Mouse (Mus musculus) thymus, adult 2 months (tissue): ENCODE measurements around the gene Atp5h. TPM values are rescaled to one million over a fixed set of nuclear protein-coding genes. Genes with fewer than 3 reads are reported as not detected.

Source experiments
- DNase-seq: peaks from one replicate; pipeline ENCODE4 v3.0.0; 2021
- H3K27ac ChIP-seq: fragments of 200-500 bp; 2 replicates; pipeline ENCODE4 v1.5.1; 2012; ENCODE audit warnings: low read length, control low read depth; ENCODE audit not compliant: control insufficient read depth, insufficient read depth
- H3K27me3 ChIP-seq: fragments of 200-500 bp; 2 replicates; pipeline ENCODE4 v1.6.1; 2012; ENCODE audit warnings: mild to moderate bottlenecking, low read length, moderate library complexity, mixed read lengths; ENCODE audit not compliant: control insufficient read depth, insufficient read depth
- H3K36me3 ChIP-seq: fragments of 200-500 bp; 2 replicates; pipeline ENCODE4 v1.6.1; 2012; ENCODE audit warnings: mild to moderate bottlenecking, low read length, moderate library complexity; ENCODE audit not compliant: control insufficient read depth, insufficient read depth
- H3K4me1 ChIP-seq: fragments of 200-500 bp; replicated peaks from 2 replicates; pipeline ENCODE4 v1.6.1; 2012; ENCODE audit warnings: low read length; ENCODE audit not compliant: control insufficient read depth, insufficient read depth
- H3K4me3 ChIP-seq: fragments of 200-500 bp; 2 replicates; pipeline ENCODE4 v1.5.1; 2012; ENCODE audit warnings: mild to moderate bottlenecking, low read length, control low read depth, moderate library complexity; ENCODE audit not compliant: control insufficient read depth, insufficient read depth
- CTCF ChIP-seq: fragments of 200-500 bp; IDR thresholded peaks from 2 replicates; pipeline ENCODE4 v1.5.1; 2012; ENCODE audit warnings: mild to moderate bottlenecking, control low read depth, low read length, moderate library complexity, borderline replicate concordance; ENCODE audit not compliant: control insufficient read depth, poor library complexity, insufficient read depth; ENCODE audit errors: extremely low read depth
- POLR2A ChIP-seq: fragments of 200-500 bp; IDR thresholded peaks from 2 replicates; pipeline ENCODE4 v1.6.1; 2012; ENCODE audit warnings: mild to moderate bottlenecking, low read length, control low read depth, moderate library complexity; ENCODE audit not compliant: control insufficient read depth, poor library complexity, insufficient read depth; ENCODE audit errors: extremely low read depth
- WGBS: fragments of 180-500 bp; shearing (Covaris S2); methylation state at CpG from one replicate; pipeline ENCODE4 v1.1.7; 2018; 5-methylcytosine and 5-hydroxymethylcytosine counted together
- polyA plus RNA-seq: library from polyadenylated mRNA; depleted of rRNA; stranded (reverse); fragments of >200 nt; gene quantifications from 2 replicates; pipeline ENCODE4 v1.2.3, GENCODE M21; 2012

The Atp5h gene
- polyA plus RNA-seq, 1 experiment = 155 TPM

- Histone ChIP-seq H3K4me3 (peak overlapping the region; percentile 2; the same call in 1 of the 2 replicates), H3K27ac (peak overlapping the region; percentile 40; the same call in 1 of the 2 replicates), H3K36me3 (no peaks in the 10 kb centered on the region), H3K4me1 (peaks cover 50% of the 10 kb centered on the region), H3K27me3 (no peaks in the 10 kb centered on the region)
- DNase-seq = peak; percentile 38
- 69% methylated on average over 16 of the region's 16 CpGs for WGBS
- TF ChIP-seq POLR2A (no peak), CTCF (no peak)
Measured at GRCm38 (mm10) chr11:115421972-115422371, 2.2 kb upstream of the Atp5h start.

- Histone ChIP-seq H3K36me3 (no peaks in the 10 kb centered on the region; the same call in 1 of the 2 replicates), H3K27me3 (no peaks in the 10 kb centered on the region), H3K4me1 (peaks cover 46% of the 10 kb centered on the region), H3K27ac (peak overlapping the region; percentile 72), H3K4me3 (no peak overlapping the region)
- 71% methylated on average over 1 of the region's 1 CpGs for WGBS
- no peak for DNase-seq
- no peak for TF ChIP-seq CTCF
- TF ChIP-seq POLR2A = no peak
Measured at GRCm38 (mm10) chr11:115421328-115421727, 1.6 kb upstream of the Atp5h start.

GRCm38 (mm10) chr11:115420336-115421190 is 801 bp upstream of the Atp5h start:
- H3K4me3 ChIP-seq = peak overlapping the region; percentile 97
- H3K4me1 ChIP-seq = peaks cover 41% of the 10 kb centered on the region
- DNase-seq = peak; percentile 65
- peak overlapping the region; percentile 58 for H3K27ac ChIP-seq
- peaks cover 8% of the 10 kb centered on the region for H3K36me3 ChIP-seq
- H3K27me3 ChIP-seq = no peaks in the 10 kb centered on the region
- TF ChIP-seq POLR2A = no peak
- TF ChIP-seq CTCF = no peak; the same call in 1 of the 2 replicates
- 3% methylated on average over 45 of the region's 45 CpGs for WGBS

- no peak overlapping the region for H3K4me3 ChIP-seq
- peaks cover 67% of the 10 kb centered on the region for H3K4me1 ChIP-seq
- 93% methylated on average over 7 of the region's 7 CpGs for WGBS
- H3K36me3 ChIP-seq = peaks cover 10% of the 10 kb centered on the region
- peak overlapping the region; percentile 98 for H3K27ac ChIP-seq
- TF ChIP-seq POLR2A (no peak), CTCF (no peak)
- DNase-seq = no peak
- H3K27me3 ChIP-seq = no peaks in the 10 kb centered on the region
Measured at GRCm38 (mm10) chr11:115409556-115409955, 10.2 kb downstream of the Atp5h start.

GRCm38 (mm10) chr11:115408266-115408920 is 11.4 kb downstream of the Atp5h start:
- DNase-seq = peak; percentile 73
- WGBS = 6% methylated on average over 6 of the region's 6 CpGs
- Histone ChIP-seq H3K4me3 (peak overlapping the region; percentile 5), H3K27me3 (no peaks in the 10 kb centered on the region), H3K4me1 (peaks cover 64% of the 10 kb centered on the region), H3K27ac (peak overlapping the region; percentile 98), H3K36me3 (peaks cover 10% of the 10 kb centered on the region)
- TF ChIP-seq POLR2A (0 out of 2 replicates have a peak, but pooled peaks have one; percentile 16), CTCF (no peak)

- Histone ChIP-seq H3K27me3 (no peaks in the 10 kb centered on the region), H3K4me1 (peaks cover 65% of the 10 kb centered on the region), H3K27ac (peak overlapping the region; percentile 98), H3K4me3 (peak overlapping the region; percentile 3; the same call in 1 of the 2 replicates), H3K36me3 (peaks cover 10% of the 10 kb centered on the region)
- TF ChIP-seq POLR2A = 0 out of 2 replicates have a peak, but pooled peaks have one; percentile 36
- no peak for TF ChIP-seq CTCF
- DNase-seq = peak; percentile 81
- WGBS = 6% methylated on average over 17 of the region's 17 CpGs
Measured at GRCm38 (mm10) chr11:115406858-115407401, 12.8 kb downstream of the Atp5h start.
